ENCODE assay signal across 8 mouse cellular contexts in the genomic region with DNA sequence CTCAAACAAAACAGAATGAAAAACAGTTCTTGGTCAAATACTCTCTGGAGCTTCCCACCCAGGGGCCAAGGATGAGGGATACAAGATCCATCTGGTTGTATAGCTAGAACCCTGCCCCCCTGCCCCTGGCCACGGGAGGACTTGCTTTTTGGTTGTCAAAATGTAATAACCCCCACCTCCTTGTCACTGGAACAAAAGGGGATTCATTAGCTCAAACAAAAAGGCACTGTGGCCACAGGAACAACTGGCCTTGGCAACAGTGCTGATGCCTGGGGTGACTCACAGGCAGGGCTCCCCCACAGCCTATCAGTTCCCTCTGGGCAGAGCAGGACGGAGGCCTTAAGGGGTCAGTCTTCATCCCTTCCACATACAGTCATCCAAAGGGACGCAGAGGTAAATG. TPM values are rescaled to one million over a fixed set of nuclear protein-coding genes. Genes with fewer than 3 reads are reported as not detected.
DNase-seq lines count a peak whose midpoint lies in the region; ATAC-seq lines count a peak whose summit lies in the region.

No protein-coding gene starts in this region.

- intact Hi-C loops in gastrocnemius, postnatal 14 days (cut with DNase I; ENCODE audit: low total_unique reads) = no loop called here

- peak; percentile 47 for DNase-seq in cerebellum, adult 11-12 months
- peak; percentile 43 for DNase-seq in lung, postnatal 10 days
- no peak for DNase-seq in lung, postnatal 25 days (ENCODE audit: low spot score)
- DNase-seq in gastrocnemius, postnatal 14 days = peak; percentile 61
- DNase-seq in layer of hippocampus, postnatal 10 days (ENCODE audit: low spot score in 2 of 2) = peak; percentile 30 to 36
- no peak for DNase-seq in T-cell, adult 2 months (ENCODE audit: low spot score)

- no peak for ATAC-seq in cerebellum, adult (ENCODE audit: insufficient number of reproducible peaks, low FRiP score, low TSS enrichment)
- ATAC-seq in granulocyte monocyte progenitor cell, adult 5-6 weeks (replicated peaks; ENCODE audit: poor library complexity, severe bottlenecking) = no peak

RNA-seq across cellular contexts. Expression of a gene that starts 6.6 kb away (rescaled TPM):
- total RNA-seq in gastrocnemius, postnatal 14 days (2021) = 10 to 100 TPM; 41.8 to 48.2 TPM
- 10 to 100 TPM; 57.7 to 62.4 TPM for total RNA-seq in layer of hippocampus, postnatal 10 days (2021)
- total RNA-seq in granulocyte monocyte progenitor cell, adult 5-6 weeks (2014; fragmentation: Nextera tagmentation) = 7.2 and 10.5 TPM in 2 replicates
- total RNA-seq in granulocyte monocyte progenitor cell, adult 5-6 weeks (2017) = 9.2 and 12.5 TPM in 2 replicates

Comparison
In these comparisons a context has a peak if more than half of its experiments do, and no peak if none do; other contexts are left out.
1. DNase-seq: peak in cerebellum, adult 11-12 months (single experiment), lung, postnatal 10 days (single experiment), gastrocnemius, postnatal 14 days (single experiment) and layer of hippocampus, postnatal 10 days (2 of 2); none in lung, postnatal 25 days (single experiment) and T-cell, adult 2 months (single experiment).